Comparison of ENCODE assay signal across 23 mouse cellular contexts in the genomic region with DNA sequence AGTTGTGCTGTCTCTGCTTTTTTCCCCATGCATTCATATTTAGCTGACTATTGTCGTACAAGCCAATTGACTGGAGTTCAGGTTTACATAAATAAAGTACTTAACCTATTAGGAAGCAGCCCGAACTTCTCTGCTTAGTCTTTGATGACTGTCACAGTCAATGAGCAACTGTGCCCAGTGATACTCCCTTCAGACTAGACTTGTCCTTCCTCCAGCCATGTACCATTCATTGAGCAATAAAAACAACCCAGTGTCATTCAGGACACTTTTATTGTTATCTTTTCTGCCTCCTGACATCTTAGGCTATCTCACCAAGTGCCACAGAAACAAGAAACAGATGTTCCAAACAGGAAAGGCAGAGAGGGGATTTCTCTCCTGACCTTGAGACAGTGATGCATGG.
"Had no signal": no experiment of that assay in that cellular context is flagged by ENCODE, and none has a peak within 500 bp of the region (broad histone marks: within the 10 kb centered on the region; RNA-seq: fewer than 3 reads in every experiment).

No protein-coding gene starts in this region.

- H3K4me3 ChIP-seq: heart, adult 2 months; heart, embryonic 13.5 days; heart, embryonic 15.5 days; hindbrain, embryonic 13.5 days; hindbrain, embryonic 15.5 days; limb, embryonic 13.5 days; limb, embryonic 15.5 days; liver, embryonic 12.5 days had no signal

- H3K36me3 ChIP-seq: heart, embryonic 13.5 days; heart, embryonic 15.5 days; hindbrain, embryonic 13.5 days; hindbrain, embryonic 15.5 days; limb, embryonic 13.5 days; limb, embryonic 15.5 days; liver, embryonic 12.5 days had no signal

- H3K4me1 ChIP-seq: heart, embryonic 13.5 days; heart, embryonic 15.5 days; hindbrain, embryonic 13.5 days; hindbrain, embryonic 15.5 days; limb, embryonic 13.5 days; limb, embryonic 15.5 days; liver, embryonic 12.5 days had no signal

- H3K9ac ChIP-seq: heart, embryonic 13.5 days; heart, embryonic 15.5 days; hindbrain, embryonic 13.5 days; hindbrain, embryonic 15.5 days; limb, embryonic 13.5 days; limb, embryonic 15.5 days; liver, embryonic 12.5 days; liver, embryonic 14.5 days had no signal

- H3K4me2 ChIP-seq: heart, embryonic 11.5 days; heart, embryonic 13.5 days; heart, embryonic 15.5 days; hindbrain, embryonic 13.5 days; hindbrain, embryonic 15.5 days; limb, embryonic 13.5 days; limb, embryonic 15.5 days; liver, embryonic 12.5 days had no signal

- H3K27ac ChIP-seq: heart, adult 2 months; heart, embryonic 13.5 days; heart, embryonic 15.5 days; hindbrain, embryonic 13.5 days; hindbrain, embryonic 15.5 days; hindbrain, postnatal 0 days; limb, embryonic 13.5 days; limb, embryonic 15.5 days; liver, embryonic 12.5 days; liver, embryonic 14.5 days had no signal

- ATAC-seq: hindbrain, postnatal 0 days; intestine, embryonic 16.5 days; liver, embryonic 12.5 days had no signal

- H3K9me3 ChIP-seq: heart, embryonic 13.5 days; heart, embryonic 15.5 days; hindbrain, embryonic 13.5 days; hindbrain, embryonic 15.5 days; limb, embryonic 13.5 days; limb, embryonic 15.5 days; liver, embryonic 12.5 days had no signal

- DNase-seq: gastrocnemius, postnatal 14 days; gastrocnemius, postnatal 36 days; heart, adult 11 months; heart, adult 2 months; heart, postnatal 14 days; heart, postnatal 36 days; kidney, adult 11 months; kidney, adult 2 months; kidney, adult 9 months; layer of hippocampus, adult 9-11 months; layer of hippocampus, postnatal 36 days; left cerebral cortex, postnatal 4 days had no signal

- H3K27me3 ChIP-seq: heart, embryonic 13.5 days; heart, embryonic 15.5 days; hindbrain, embryonic 13.5 days; hindbrain, embryonic 15.5 days; limb, embryonic 13.5 days; limb, embryonic 15.5 days; liver, embryonic 12.5 days had no signal
